Mouse (Mus musculus): ENCODE data around the gene Lrrc4b. TPM values are rescaled to one million over a fixed set of nuclear protein-coding genes. Genes with fewer than 3 reads are reported as not detected.

Gene Lrrc4b
- polyA plus RNA-seq, 1 experiment from 2014 or later: 2.1 TPM

- H3K36me3 ChIP-seq (replicated peaks): peaks cover 13% of the 10 kb centered on the region
- 86% methylated on average over 1 of the region's 1 CpGs for WGBS
- H3K4me3 ChIP-seq: no peak overlapping the region
- DNase-seq (ENCODE audit: extremely low spot score, low spot score): no peak
- H3K4me1 ChIP-seq: peaks cover 55% of the 10 kb centered on the region
- H3K27me3 ChIP-seq (ENCODE audit: poor library complexity, severe bottlenecking): peaks cover 77% of the 10 kb centered on the region
- no peaks in the 10 kb centered on the region for H3K9me3 ChIP-seq
- H3K27ac ChIP-seq: no peak overlapping the region
These were observed 11.7 kb downstream of the Lrrc4b start for GRCm38 (mm10) chr7:44440479-44440878.

GRCm38 (mm10) chr7:44441180-44441579 lies 12.4 kb downstream of the Lrrc4b start:
- H3K36me3 ChIP-seq (replicated peaks): peaks cover 20% of the 10 kb centered on the region
- peak overlapping the region; percentile 96 for H3K27ac ChIP-seq
- H3K4me1 ChIP-seq: peaks cover 57% of the 10 kb centered on the region
- WGBS: 13% methylated on average over 1 of the region's 1 CpGs
- H3K27me3 ChIP-seq (ENCODE audit: poor library complexity, severe bottlenecking): peaks cover 84% of the 10 kb centered on the region
- no peak for DNase-seq (ENCODE audit: extremely low spot score, low spot score)
- no peaks in the 10 kb centered on the region for H3K9me3 ChIP-seq
- peak overlapping the region; percentile 68 for H3K4me3 ChIP-seq

GRCm38 (mm10) chr7:44441648-44442109 lies 12.9 kb downstream of the Lrrc4b start:
- Histone ChIP-seq H3K36me3 (replicated peaks) (peaks cover 25% of the 10 kb centered on the region), H3K4me1 (peaks cover 57% of the 10 kb centered on the region), H3K27me3 (ENCODE audit: poor library complexity, severe bottlenecking) (peaks cover 89% of the 10 kb centered on the region), H3K4me3 (peak overlapping the region; percentile 68), H3K27ac (peak overlapping the region; percentile 96), H3K9me3 (no peaks in the 10 kb centered on the region)
- WGBS: 0% methylated on average over 13 of the region's 14 CpGs
- peak; percentile 51 for DNase-seq (ENCODE audit: extremely low spot score, low spot score)

GRCm38 (mm10) chr7:44442407-44442821 lies 13.6 kb downstream of the Lrrc4b start:
- peaks cover 85% of the 10 kb centered on the region for H3K27me3 ChIP-seq (ENCODE audit: poor library complexity, severe bottlenecking)
- peak overlapping the region; percentile 96 for H3K27ac ChIP-seq
- peaks cover 32% of the 10 kb centered on the region for H3K36me3 ChIP-seq (replicated peaks)
- peak; percentile 66 for DNase-seq (ENCODE audit: extremely low spot score, low spot score)
- H3K9me3 ChIP-seq: no peaks in the 10 kb centered on the region
- H3K4me1 ChIP-seq: peaks cover 57% of the 10 kb centered on the region
- peak overlapping the region; percentile 68 for H3K4me3 ChIP-seq
- under 1% methylated on average over 14 of the region's 14 CpGs for WGBS

- Histone ChIP-seq H3K4me1 (peaks cover 50% of the 10 kb centered on the region), H3K36me3 (replicated peaks) (peaks cover 41% of the 10 kb centered on the region), H3K4me3 (peak overlapping the region; percentile 68), H3K27ac (peak overlapping the region; percentile 96), H3K9me3 (no peaks in the 10 kb centered on the region), H3K27me3 (ENCODE audit: poor library complexity, severe bottlenecking) (peaks cover 76% of the 10 kb centered on the region)
- 11% methylated on average over 20 of the region's 20 CpGs for WGBS
- DNase-seq (ENCODE audit: extremely low spot score, low spot score): peak; percentile 51
These were observed 14.7 kb downstream of the Lrrc4b start for GRCm38 (mm10) chr7:44443268-44444173.

- no peaks in the 10 kb centered on the region for H3K9me3 ChIP-seq
- H3K4me3 ChIP-seq: peak overlapping the region; percentile 24
- peaks cover 67% of the 10 kb centered on the region for H3K27me3 ChIP-seq (ENCODE audit: poor library complexity, severe bottlenecking)
- DNase-seq (ENCODE audit: extremely low spot score, low spot score): no peak
- peaks cover 50% of the 10 kb centered on the region for H3K4me1 ChIP-seq
- H3K36me3 ChIP-seq (replicated peaks): peaks cover 56% of the 10 kb centered on the region
- no peak overlapping the region for H3K27ac ChIP-seq
- WGBS: 28% methylated on average over 29 of the region's 29 CpGs
These were observed 16.2 kb downstream of the Lrrc4b start for GRCm38 (mm10) chr7:44444886-44445527.

GRCm38 (mm10) chr7:44445528-44445923 lies 16.7 kb downstream of the Lrrc4b start:
- Histone ChIP-seq H3K36me3 (replicated peaks) (peaks cover 61% of the 10 kb centered on the region), H3K4me3 (no peak overlapping the region), H3K27ac (no peak overlapping the region), H3K9me3 (no peaks in the 10 kb centered on the region), H3K4me1 (peaks cover 47% of the 10 kb centered on the region), H3K27me3 (ENCODE audit: poor library complexity, severe bottlenecking) (peaks cover 61% of the 10 kb centered on the region)
- no peak for DNase-seq (ENCODE audit: extremely low spot score, low spot score)
- WGBS: 41% methylated on average over 7 of the region's 7 CpGs

GRCm38 (mm10) chr7:44446070-44446855 lies 17.4 kb downstream of the Lrrc4b start:
- WGBS: 63% methylated on average over 12 of the region's 12 CpGs
- Histone ChIP-seq H3K27me3 (ENCODE audit: poor library complexity, severe bottlenecking) (peaks cover 54% of the 10 kb centered on the region), H3K36me3 (replicated peaks) (peaks cover 64% of the 10 kb centered on the region), H3K9me3 (no peaks in the 10 kb centered on the region), H3K27ac (no peak overlapping the region), H3K4me1 (peaks cover 44% of the 10 kb centered on the region), H3K4me3 (no peak overlapping the region)
- DNase-seq (ENCODE audit: extremely low spot score, low spot score): no peak

- WGBS: 21% methylated on average over 3 of the region's 3 CpGs
- no peak for DNase-seq (ENCODE audit: extremely low spot score, low spot score)
- H3K27ac ChIP-seq: no peak overlapping the region
- H3K36me3 ChIP-seq (replicated peaks): peaks cover 73% of the 10 kb centered on the region
- no peaks in the 10 kb centered on the region; the same call in 1 of the 2 replicates for H3K9me3 ChIP-seq
- no peaks in the 10 kb centered on the region for H3K27me3 ChIP-seq (ENCODE audit: poor library complexity, severe bottlenecking)
- H3K4me3 ChIP-seq: no peak overlapping the region
- H3K4me1 ChIP-seq: peaks cover 6% of the 10 kb centered on the region; the same call in 1 of the 2 replicates
These were observed 24.4 kb downstream of the Lrrc4b start for GRCm38 (mm10) chr7:44453256-44453655.

GRCm38 (mm10) chr7:44456302-44456701 lies 27.5 kb downstream of the Lrrc4b start:
- Histone ChIP-seq H3K4me3 (no peak overlapping the region), H3K36me3 (replicated peaks) (peaks cover 76% of the 10 kb centered on the region), H3K4me1 (peaks cover 6% of the 10 kb centered on the region; the same call in 1 of the 2 replicates), H3K27ac (no peak overlapping the region), H3K27me3 (ENCODE audit: poor library complexity, severe bottlenecking) (peaks cover 26% of the 10 kb centered on the region), H3K9me3 (no peaks in the 10 kb centered on the region; the same call in 1 of the 2 replicates)
- DNase-seq (ENCODE audit: extremely low spot score, low spot score): no peak
- 100% methylated on average over 1 of the region's 1 CpGs for WGBS

GRCm38 (mm10) chr7:44460067-44460466 lies 31.2 kb downstream of the Lrrc4b start:
- DNase-seq (ENCODE audit: extremely low spot score, low spot score): no peak
- Histone ChIP-seq H3K4me1 (peaks cover 28% of the 10 kb centered on the region), H3K36me3 (replicated peaks) (peaks cover 93% of the 10 kb centered on the region), H3K27me3 (ENCODE audit: poor library complexity, severe bottlenecking) (peaks cover 62% of the 10 kb centered on the region), H3K4me3 (no peak overlapping the region), H3K9me3 (peaks cover 4% of the 10 kb centered on the region; the same call in 1 of the 2 replicates), H3K27ac (no peak overlapping the region)
- 83% methylated on average over 6 of the region's 6 CpGs for WGBS
